Mouse (Mus musculus): ENCODE data around the gene Siglec1.

DNA sequence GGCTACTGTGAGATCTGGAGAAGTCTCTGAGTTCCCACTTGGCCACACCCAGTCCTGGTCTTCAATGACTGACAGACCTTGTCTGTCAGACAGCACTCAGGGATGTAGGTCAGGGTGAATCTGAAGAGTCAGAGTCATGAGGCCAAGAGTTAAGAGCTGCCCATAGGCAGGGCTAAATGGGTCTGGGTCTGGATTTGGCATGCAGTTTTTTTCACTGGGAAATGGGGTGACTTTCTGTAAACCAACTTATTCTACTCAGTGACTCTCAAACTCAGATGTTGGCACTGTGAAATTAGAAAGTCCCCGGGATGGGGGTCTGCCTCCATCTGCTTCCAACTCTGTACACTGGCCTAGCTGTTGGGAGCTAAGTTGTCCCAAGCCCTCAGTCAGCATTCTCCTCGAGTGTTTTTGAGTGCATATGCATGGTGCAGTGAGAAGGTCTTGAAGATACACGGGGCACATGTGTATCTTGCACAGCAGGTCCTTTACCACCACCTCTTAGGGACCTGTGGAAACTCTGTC lies 42.1 kb upstream of the Siglec1 start:
- TF ChIP-seq EP300 (IDR thresholded peaks at IDR 0.05; ENCODE audit: low read depth), result no peak
- no peak for TF ChIP-seq CTCF (IDR thresholded peaks at IDR 0.05; ENCODE audit: low read depth)
